Mouse (Mus musculus): Measurements from ENCODE around the gene Traf1. TPM values are rescaled to one million over a fixed set of nuclear protein-coding genes. Genes with fewer than 3 reads are reported as not detected.

The Traf1 gene
- 1 to 10 TPM; 1.3 to 1.9 (median 1.6) TPM for total RNA-seq (2022)

DNA sequence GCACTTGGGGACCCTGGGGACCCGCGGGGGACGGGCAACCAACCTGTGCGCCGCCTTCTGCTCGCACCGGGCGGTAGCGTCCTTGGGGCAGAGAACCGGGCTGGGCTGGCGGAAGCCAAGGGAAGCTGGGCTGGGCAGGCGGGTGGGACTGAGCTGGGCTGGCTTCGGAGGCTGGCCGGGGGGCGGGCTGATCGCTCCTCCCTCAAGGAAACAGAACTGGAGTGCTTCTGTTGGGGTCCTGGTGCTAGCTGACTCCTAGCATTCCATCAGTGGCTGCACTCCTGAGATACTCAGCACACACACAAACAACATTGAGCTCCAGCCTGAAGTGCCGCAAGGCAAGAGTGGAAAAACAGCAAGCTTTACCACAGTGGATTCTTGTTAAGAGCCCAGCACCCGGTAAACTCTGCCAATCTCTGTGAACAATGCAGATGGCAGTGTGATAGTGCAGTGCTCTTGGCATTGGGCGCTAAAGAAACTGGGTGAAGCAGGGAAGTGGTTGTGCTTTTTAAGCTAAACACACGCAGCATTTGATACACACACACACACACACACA, at the start of gene Traf1:
Traf1 (minus strand) TSS at position 292 of the 556 bp plus-strand sequence.
- no peak for DNase-seq (ENCODE audit: low spot score in 2 of 2)

DNA sequence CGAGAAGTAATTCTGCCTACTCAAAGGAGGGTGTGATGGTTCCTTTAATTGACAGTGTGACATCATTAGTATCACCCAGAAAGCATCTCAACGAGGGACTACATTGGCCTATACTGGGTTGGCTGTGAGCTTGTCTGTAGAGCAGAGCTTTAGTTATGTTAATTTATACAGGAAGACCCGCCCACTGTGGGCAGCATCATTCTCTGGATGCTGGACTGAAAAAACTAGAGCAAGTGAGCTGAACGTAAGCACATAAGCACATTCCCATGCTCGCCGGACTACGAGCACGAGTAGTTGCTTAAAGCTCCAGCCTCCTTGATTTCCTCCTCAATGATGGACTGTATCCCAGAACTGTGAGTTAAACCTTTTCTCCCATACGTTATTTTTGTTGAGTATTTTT, 37.4 kb upstream of the Traf1 start:
- peak in 1 of 2 experiments; percentile 82 for DNase-seq (ENCODE audit: low spot score in 2 of 2)

DNA sequence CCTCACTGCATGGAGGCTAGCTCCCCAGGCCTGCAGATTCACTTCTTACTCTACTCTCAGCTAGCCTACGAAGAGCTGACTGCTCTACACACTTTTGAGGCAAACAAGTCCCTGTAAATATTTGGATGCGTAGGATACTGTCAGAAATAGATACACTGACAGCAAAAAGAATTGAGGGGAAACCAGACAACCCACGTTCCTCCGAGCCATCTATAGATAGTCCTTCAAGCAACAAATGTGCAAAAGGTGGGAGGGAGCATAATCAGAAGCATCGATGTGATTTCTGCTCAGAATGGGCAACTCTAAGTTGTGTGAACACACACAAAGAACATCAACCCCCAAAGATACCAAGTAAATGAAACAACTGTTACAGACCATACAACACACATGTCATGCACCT, 34.9 kb upstream of the Traf1 start:
- peak in 1 of 2 experiments; percentile 17 for DNase-seq (ENCODE audit: low spot score in 2 of 2)

DNA sequence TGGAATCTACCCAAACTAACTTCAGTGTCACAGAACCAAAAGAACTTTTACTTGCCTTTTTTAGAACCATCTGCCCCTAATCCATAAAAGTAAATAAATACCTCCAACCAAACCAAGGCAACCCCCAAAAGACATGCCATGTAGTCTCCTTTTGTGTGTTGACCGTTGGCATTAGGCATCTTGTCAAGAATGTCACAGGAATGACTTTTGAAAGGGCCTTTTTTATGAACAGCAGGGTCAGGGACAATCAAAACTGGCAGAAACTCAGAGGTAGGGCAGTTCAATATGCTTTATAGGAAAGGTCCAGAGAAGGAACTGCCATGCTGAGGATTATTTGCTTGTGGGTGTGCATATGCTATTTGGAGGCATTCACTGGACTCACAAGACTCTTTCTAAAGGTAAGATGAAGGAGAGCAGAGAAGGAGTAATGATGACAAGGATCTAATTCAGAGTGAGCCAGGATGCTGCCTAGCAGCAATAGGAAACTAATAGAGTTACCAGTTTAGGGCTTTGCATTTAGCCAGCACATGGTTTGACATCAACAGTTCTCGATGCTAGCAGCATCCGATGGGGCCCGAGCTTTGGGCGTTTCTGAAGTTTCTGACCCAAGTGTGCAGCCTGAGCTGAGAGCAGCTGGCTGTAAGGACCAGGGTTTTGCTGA, 32.3 kb upstream of the Traf1 start:
- no peak for DNase-seq (ENCODE audit: low spot score in 2 of 2)

DNA sequence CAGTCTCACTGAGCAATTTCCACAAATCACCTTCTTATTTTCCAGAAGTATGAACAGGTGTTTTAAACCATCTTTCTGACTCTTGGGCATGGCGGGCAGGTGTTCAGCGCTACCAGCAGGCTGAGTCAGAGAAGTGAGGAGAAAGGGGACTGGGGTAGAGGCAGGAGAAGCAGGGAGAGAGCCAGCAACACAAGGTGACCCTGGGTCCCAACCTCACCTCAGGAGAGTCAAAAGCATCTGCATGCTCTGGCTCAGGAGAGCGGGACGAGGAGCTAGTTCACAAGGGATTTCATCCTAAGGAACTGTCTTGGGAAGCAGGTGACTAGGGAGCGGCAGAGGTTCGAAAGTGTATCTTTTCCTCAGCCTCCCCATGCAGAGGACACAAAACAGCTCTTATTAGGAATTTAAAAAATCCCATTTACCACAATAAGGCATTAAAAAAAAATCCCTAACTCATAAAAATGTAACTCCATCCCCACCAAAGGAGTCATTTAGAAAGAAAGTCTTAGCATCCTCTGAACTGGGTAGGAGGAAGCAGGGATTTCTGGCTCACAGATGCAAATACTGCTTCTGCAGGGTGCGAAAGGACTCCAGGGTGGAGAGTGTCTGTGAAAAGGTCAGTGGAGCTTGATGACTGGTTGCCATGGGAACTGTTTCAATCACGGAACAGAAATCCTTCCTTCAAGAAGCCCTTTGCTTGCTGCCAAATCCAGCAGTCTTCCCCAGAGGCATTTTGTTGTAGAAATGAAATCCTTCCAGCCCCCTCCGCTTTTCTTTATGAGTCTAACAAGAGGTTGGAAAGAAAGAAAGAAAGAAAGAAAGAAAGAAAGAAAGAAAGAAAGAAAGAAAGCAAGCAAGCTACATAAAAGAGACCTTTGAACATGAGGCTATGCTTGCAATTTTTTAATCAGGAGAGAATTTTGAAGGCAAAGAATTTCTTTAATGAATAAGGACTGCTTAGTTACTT, 31.4 kb upstream of the Traf1 start:
- peak in 1 of 2 experiments; percentile 49 for DNase-seq (ENCODE audit: low spot score in 2 of 2)

DNA sequence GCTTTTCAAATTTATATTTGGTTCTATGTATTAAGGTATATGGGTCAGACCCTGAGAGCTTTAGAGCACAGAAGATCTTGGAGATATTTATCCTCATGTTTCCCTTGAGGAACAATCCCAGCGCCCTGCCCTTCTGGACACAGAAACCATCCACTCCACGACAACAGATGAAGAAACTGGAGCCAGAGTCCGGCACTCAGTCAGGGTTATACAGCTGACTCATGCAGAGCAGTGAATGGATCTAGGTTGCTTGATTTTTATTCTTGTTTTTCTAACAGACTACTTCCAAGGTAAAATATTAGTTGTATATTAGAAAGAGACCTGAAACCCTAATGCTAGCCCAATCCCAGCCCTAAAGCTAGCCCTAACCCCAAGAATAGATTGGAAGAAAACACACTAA, 30.4 kb upstream of the Traf1 start:
- no peak for DNase-seq (ENCODE audit: low spot score in 2 of 2)

DNA sequence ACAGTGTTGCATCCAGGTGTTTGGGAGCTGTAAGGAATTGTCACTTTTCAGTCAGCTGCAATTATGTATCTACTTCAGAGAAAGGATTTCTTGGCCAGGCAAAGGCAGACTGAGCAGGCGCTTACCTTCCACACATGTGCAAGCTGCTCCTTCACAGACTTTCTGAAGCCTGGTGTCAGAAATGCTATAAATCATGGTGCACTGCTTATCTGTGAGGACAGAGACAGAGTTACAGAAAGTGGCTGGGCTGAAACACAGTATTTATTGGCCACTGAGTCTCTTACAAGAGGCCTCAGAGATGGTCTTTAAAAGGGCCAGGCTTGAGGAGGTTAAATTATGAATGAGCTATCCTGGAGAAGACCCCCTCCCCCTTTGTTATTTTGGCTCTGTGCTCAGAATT, 28.2 kb upstream of the Traf1 start:
- DNase-seq (ENCODE audit: low spot score in 2 of 2): no peak

DNA sequence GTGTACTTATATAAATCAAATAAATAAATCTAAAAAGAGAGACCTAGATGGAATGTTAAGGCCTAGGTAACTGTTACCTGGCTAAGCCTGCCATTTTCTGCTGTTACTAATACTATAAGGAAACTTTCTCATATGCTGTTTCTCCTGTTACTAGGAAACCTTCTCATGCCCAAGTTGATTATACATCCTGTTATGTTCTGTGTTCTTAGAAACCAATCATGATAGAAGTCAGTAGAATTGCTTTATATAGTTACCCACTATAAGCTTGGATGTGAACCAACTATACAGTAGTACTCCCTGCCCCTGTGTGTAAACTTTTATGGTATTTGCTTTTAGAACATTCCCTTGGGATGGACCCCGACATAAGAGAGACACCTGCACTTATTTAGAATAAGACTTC, 26.0 kb upstream of the Traf1 start:
- DNase-seq (ENCODE audit: low spot score in 2 of 2): no peak

DNA sequence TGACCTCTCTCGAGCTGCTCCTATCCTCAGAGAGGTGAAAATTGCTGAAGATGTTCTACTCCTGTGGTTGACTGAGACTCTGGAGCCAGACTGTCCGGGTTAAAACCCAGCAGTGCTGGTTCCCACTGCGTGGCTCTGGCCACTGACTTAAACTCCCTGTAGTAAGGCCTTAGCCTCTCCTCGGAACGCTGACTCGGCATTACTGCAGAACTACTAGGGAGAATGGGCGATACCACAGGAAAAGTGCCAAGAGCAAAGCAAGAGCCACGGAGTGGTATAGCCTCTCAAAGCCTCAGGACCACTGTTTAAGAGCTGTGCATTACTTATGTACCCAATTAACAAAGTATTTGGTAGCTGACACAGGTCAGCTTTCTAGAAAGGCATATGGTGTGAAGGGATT, 23.3 kb upstream of the Traf1 start:
- DNase-seq (ENCODE audit: low spot score in 2 of 2): no peak

DNA sequence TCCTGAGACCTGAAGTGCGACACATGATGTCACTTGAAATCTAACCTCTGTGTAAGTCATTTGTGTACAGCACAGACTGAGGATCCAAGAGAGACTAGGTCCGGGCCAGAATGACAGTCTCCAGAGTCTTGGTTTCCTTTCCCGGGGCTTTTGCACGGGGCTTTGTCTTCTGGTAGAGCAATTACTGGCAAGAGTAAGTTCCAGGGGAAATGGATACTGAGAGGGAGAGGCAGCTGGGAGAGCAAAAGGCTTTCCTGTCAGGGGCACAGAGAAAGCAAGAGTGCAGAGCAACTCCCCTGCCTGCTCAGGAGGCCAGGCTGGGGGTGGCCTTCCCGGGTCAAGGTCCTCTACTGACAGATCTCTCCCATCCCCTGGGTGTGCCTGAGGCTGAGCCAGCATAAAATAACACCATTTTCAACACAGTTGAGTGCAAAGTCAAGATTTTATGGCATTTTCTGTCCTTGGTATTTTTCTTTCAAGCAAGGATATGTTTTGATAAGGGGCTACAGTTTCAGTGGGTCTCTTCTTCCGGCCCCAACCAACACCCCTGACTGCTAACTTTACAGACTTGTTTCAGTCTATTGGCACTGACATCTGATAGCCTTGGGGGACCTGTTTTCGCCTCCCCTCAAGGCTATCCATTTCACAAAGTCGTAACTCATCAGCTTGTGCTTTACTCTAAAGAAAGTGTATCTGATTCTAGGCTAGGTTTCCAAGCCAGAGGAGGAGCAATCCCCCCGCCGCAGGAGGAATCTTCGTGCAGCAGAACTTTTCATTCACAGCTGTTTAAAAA, 21.5 kb upstream of the Traf1 start:
- DNase-seq (ENCODE audit: low spot score in 2 of 2): no peak

DNA sequence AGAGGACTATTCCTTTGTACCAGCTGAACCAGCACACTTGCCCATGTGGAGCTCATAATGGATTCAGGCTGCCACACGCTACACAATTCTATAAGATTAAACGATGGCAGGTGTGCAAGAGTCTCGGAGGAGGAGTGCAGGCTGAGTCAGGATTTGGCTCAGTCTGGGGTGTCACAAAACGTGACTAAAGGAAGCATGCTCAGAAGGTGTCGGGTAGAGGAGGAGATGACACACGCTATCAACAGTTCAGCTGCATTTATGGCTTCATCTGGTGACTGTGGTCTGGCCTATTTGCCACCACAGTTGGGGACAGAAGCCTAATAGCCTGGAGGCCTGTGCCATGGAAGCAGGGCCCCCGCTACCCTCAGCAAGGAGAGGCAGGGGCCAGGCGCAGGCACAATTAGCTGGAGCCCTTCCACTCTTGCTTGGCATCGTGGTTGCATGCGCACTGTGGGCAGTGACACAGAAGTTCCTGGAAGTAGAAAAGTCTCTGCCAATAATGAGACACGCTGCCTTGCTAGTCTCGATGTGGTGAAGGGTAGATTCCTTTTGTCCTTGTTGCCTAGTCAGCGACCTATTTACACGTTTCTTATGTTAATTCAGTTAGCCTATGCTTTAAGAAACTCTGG, 20.6 kb upstream of the Traf1 start:
- DNase-seq (ENCODE audit: low spot score in 2 of 2): peak in 1 of 2 experiments; percentile 61

DNA sequence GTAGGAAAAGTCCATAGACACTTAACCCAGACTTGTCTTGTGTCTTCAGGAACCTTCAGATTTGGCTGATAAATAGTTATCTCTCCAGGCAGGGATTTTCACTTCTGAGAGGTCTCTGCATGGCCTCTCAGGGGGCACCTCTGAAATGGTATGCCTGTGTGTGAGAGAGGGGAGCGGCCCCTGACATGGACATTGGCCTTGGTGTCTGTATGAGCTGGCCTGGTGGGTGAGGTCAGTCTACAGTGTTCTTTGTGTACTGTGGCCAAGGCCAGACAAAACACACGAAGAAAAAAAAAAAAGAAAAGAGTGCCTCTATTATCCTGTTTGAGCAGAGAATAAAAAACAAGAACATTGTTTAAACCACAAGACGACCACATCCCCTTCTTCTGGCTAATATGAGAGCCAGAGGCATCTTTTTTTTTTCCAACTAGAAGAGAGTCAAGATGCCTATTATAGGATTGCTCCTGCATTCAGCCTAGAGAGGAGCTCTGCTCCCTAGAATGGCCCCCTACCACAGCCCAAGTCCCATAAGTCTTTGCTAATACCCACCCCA, 18.0 kb upstream of the Traf1 start:
- DNase-seq (ENCODE audit: low spot score in 2 of 2): no peak

DNA sequence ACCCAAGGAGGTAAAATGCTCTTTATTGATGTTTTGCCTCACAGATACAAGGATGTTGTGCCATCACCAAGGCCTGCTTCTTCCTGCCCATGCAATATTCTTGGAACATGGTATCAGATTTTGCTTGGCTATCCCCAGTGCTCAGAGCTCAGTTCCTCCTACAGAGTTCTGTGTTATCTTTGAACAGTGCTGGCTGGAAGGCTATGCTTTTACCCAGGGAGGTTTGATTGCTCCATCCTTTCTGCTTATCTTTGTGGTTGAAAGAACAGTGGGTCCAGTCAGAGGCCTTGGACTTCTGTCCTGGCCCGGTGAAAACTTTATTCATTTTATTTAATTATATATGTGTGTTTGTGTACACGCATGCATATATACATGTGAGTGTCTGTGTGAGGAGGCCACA, 16.7 kb upstream of the Traf1 start:
- DNase-seq (ENCODE audit: low spot score in 2 of 2): no peak

DNA sequence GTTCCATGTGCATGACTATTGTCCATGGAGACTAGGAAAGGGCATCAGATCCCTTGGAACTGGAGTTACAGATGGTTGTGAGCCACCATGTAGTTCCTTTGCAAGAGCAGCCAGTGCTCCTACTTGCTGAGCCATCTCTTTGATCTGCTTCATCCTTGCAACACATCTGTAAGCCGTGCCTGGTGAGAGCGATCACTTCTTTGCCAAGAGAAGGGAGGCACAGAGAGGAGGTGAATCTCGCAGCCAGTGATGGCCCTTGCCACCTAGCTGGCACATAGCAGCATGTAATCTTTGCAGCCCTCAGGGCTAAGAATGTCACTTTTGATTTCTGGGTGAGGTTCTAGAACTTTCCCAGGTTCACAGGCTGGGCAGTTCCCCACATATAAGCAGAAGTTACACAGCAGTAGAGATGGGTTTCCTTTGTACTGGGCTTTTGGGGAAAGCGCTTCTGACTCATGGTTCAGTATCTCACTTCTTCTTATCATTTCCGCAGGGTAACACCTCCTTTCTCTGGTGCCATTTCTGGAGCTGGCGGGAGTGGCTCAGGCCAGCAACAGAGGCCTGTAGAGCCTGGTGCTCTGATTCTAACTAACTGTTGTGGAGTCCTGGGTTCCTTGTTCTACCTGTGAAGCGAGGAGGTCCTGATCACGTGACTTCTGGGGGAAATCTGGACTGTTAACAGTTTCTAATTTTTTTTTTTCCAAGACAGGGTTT, 15.5 kb upstream of the Traf1 start:
- DNase-seq (ENCODE audit: low spot score in 2 of 2): no peak

DNA sequence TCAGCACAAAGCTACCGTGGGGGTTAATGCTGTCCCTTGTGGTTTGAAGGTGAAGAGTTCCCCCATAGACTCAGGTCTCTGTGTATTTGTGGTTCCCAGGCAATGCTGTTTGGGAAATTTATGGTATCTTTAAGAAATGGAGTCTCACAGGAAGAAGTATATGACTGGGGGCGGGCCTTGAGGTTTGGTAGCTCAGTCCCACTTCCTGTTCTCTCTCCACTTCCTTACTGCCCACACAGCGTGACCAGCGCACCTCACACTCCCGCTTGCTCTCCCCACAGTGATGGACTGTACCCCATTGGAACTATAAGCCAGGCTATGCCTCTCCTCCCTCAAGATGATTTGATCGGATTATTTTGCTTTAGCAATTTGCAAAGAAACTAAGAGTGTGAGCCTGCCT, 14.9 kb upstream of the Traf1 start:
- no peak for DNase-seq (ENCODE audit: low spot score in 2 of 2)

DNA sequence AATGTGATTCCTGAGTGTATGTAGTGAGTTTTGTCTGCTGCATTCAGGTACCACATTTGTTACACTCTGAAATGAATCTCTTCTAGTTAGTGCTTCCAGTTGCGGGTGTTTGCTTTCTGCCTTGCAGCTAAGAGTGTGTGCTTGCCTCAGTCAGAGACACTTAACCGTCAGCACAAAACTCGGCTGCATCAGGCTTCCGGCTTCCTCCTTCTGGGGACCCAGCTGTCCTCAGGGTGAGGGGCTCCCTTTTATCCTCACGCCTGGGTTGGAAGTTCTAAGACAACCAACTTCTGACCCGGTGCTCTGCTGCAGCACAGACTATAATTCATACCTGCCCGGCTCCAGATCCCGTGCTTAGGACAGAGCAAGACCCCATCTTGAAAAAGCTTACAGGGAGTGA, 11.5 kb upstream of the Traf1 start:
- DNase-seq (ENCODE audit: low spot score in 2 of 2): no peak

DNA sequence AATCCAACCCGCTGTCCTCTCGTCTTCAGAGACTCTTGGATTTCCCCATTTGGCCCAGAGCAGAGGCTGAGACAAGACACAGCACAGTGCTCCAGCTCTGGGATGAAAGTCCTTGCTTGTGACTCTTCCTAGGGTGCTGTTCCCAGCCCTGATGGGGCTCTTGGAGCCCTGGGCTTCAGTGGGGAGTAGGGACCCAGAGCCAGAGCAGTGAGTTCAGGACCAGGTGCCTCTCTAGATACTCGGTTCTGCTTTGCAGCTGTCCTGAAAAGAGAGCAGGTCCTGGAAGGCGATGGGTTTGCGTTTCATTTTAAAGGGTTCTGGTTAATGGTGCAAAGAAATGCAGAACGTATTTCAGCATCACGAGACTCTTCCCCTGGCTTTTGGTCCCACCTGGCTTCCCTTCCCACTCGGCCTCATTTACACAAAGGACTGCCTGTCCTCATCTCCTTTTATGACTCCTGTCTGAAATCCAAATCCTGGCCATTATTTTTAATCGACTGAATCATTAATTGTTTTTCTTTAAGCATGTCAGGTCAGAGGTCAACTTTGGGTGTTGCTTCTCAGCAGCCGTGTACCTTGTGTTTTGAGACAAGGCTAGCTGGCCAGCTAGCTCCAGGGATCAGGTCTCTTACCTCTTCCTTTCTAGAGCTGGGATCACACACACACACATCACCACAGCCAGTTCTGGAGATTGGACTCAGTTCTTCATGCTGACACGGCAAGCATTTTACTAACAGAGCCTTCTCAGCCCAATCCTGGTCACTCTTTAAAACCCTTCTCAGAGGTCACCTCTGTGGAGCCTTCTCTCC, 9.7 kb upstream of the Traf1 start:
- DNase-seq (ENCODE audit: low spot score in 2 of 2): no peak

DNA sequence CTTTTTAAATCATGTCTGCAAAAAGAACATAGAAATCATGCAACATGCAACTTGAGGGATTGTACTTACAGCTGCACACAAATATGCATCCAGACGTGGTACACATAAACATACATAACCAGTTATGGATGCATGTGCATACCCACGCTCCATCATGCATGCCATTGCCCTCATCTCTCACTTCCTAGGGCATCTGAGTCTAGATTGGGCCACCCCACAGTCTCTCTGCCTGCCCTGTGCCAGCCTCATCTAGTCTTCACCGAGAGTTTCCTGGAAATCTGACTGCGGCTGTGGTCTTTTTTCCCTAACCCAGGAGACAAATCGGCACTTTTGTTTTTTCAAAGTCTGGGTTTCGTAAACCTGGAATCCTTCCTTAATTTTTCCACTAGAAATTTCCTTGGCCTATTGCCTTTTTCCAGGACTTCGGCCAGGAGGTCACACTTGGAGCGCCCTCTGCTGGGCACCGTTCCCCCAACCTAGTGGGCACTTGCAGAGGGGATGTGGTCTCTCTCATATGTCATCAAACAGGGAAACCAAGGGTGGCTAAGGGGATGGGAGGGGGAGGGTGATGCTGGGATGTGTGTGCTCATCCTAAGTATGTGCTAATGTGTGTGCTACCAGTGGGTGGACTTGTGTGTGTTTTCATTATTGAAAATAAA, 8.6 kb upstream of the Traf1 start:
- DNase-seq (ENCODE audit: low spot score in 2 of 2): peak in 1 of 2 experiments; percentile 52

DNA sequence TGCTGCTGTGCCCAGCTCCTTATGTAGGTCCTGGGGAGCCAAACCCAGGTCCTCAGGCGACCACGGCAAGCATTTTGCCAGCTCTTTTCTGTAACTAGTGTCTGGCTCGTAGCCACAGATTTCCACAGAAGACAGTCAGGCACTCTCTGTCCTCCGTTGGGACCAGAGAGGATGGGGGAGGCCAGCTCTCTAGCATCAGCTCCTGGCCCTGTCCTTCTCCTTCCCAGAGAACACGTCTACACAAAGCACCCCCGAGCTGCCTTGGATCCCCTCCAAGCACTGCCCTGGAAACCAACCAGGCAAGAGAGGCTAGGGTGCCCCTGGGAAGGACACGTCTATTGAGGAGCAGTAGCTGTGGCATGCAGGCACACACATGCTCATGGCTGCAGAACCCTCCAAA, 7.6 kb upstream of the Traf1 start:
- no peak for DNase-seq (ENCODE audit: low spot score in 2 of 2)

All from left cerebral cortex, adult 8-10 months (tissue).